Mouse (Mus musculus) gastrocnemius, adult 8-10 months (tissue): ENCODE results near the gene Borcs5. TPM values are rescaled to one million over a fixed set of nuclear protein-coding genes. Genes with fewer than 3 reads are reported as not detected.

Source experiments
- DNase-seq, 2 experiments: peaks; one replicate each; pipeline ENCODE4 v3.0.0; 2022; ENCODE audit warnings: low spot score in 2 of 2
- total RNA-seq, 4 experiments: library from RNA; stranded (reverse); gene quantifications; 2 replicates each; pipeline ENCODE4 v1.2.4; 2022

Borcs5 gene
- total RNA-seq, 4 experiments from 2014 or later: 16.8 to 18.8 (median 17.4) TPM

DNA sequence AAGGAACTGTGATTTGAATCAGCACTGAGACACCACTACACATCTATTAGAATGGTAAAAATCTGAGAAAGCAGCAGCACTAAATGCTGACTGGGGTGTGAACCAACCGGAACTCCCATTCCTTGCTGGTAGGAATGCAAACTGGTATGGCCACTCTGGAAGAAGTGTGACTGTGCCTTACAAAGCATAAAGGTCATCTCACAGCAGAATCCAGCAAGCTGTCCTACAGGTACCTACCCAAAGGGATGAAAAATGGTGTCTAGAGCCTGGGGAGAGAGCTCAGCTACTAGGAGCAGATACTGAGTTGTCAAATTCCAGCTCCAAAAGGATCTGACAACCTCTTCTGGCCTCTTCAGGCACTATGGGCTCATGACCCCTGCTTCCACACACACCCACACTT, 12.7 kb upstream of the Borcs5 start:
- DNase-seq: no peak

DNA sequence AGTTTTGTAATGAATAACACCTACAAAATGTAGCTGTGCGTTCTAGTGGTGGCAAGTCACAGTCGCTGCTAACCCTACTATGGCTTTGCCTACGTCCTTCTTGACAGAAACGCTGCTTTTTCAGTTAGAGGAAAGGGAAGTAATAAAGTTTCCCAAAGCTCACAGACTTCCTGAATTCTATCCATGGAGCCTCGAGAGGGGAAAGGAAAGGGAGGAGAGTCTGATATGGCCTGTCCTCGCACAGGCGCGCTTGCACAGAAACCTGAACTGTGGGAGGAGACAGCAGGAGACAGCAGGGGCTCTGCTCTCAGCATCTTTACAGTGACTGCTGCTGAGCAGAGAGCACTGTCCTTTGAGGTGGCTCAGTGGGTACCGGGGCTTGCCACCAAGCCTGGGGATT, 8.9 kb upstream of the Borcs5 start:
- DNase-seq: no peak

- DNase-seq: peak in 1 of 2 experiments; percentile 15
Observed at GRCm38 (mm10) chr6:134631947-134632687, 7.2 kb upstream of the Borcs5 start, which contains the start of gene Mansc1. Gene Mansc1, minus strand, starts transcription at chr6:134632488.

- DNase-seq: no peak
Observed at GRCm38 (mm10) chr6:134632756-134633155, 6.6 kb upstream of the Borcs5 start.

DNA sequence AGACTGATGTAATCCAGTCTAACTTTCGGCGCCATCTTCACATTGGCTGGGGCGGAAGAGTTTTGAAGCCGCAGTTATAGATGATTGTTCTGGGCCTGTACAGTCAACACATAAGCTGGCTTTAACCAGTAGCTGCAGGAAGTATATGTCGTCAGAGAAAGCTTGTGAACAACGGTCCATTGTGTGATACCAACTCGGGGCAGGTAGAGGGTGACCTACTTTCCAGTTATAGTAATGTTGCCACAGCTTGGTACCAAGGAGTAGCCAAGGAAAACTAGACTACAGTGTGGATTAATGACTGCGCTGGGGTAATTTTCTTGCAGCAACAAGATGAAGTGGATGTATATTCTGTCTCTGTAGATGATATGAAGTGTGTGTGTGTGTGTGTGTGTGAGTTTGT, 5.8 kb upstream of the Borcs5 start:
- no peak for DNase-seq

- no peak for DNase-seq
Observed at GRCm38 (mm10) chr6:134636476-134636875, 2.8 kb upstream of the Borcs5 start.

GRCm38 (mm10) chr6:134639900-134640299, 590 bp downstream of the Borcs5 start:
- no peak for DNase-seq

DNA sequence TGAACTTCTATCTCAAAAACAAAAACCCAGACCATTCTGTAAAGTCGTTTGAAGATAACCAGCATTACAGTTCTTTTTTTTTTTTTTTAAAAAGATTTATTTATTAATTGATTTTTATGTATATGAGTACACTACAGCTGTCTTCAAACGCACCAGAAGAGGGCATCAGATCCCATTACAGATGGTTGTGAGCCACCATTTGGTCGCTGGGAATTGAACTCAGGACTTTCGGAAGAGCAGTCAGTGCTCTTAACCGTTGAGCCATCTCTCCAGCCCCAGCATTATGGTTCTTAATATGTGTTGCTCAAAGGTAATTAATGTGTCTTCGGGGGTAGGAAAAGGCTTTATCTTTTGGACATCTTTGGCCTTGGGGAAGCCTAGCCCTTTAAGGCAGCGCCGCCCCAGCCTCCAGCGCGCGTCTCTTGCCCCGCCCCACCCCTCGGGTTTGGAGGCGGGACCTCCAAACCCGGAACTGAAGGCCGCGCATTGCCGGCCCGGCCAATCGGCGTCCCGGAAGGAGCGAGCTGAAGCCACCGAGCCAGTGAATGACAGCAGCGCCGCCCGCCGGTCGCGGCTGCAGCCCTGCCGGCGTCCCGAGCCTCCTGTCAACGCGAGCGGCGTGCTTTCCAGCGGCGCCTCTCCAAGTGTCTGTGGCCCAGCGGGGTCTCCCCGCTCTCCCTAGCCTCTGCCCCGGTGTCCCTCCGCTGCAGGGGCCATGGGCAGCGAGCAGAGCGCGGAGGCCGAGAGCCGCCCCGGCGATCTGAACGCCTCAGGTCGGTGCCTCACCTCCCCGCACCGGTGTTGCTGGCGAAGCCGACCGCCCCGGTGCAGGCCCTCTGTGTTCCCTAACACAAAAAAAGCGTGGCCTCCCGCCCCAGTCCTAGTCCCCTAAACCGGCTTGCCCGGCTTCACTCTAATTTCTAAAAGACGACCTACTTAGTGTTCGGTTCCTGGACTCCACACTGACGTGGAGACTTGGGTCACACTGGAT, 1.5 kb downstream of the Borcs5 start:
- peak; percentile 88 to 91 for DNase-seq

DNA sequence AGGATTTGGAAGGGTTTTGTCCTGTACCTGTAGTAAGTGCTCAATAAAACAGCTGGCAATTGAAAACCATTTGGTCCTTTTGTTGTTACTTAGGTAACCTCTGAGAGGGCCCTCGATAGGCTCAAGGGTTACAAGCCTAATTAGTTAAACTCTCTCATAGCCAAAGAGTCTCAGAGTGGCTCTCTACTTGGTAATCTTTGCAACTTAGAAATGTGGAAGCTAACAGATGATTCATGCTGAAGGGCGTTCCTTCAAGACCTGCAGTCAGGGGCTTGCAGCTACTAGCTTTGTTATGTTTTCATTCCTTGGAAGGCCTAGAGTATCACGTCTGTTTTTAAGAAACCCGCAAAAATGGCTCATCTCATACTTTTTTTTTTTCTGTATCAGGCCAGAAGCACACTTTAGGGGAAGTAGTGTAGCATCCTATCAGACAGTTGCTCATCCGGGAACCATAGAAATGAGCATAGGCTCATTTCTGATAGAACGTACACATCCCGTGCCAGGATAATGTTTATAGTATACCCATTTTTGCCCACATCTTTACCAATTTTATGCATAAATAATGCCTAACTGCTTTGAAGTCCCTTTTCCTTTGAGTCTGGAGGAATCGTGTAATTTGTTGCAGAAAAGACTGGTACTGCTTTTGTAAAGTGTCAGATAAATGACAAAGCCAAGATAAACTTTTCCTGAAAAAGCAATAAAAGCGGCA, 2.6 kb downstream of the Borcs5 start:
- no peak for DNase-seq

DNA sequence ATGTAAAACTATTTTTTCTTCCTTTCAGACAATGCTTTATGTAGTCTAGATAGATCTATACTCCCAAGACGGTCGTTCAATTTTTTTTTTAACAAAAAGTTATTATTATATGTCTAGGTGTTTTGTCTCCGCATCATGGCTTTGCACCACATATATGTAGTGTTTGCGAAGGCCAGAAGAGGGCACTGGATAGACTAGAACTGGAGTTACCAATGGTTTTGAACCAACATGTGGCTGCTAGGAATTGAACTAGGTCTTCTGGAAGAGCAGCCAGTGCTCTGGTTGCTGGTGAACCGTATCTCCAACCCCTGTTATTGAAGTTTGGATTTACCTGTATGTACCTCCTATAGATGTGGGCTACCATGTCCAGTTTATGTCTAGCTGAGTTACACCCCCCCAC, 4.0 kb downstream of the Borcs5 start:
- no peak for DNase-seq

DNA sequence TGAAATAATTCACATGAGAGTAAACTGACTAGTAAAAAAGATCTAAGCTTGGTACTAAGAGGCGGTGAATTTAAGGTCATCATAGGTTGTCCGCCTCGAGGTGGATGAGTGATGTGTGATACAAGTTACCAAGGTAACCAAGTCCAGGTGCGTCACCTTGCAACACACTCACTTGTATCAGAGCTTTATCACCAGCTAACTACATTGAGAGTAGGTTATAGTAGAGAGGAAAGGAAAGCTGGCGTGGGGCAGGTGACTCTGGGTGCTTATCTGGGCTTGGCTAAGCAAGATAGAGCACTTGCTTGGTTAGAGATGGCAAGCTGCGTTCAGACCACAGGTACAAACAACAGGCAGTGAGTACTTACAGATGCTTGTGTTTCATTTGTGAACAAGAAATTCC, 7.5 kb downstream of the Borcs5 start:
- no peak for DNase-seq

GRCm38 (mm10) chr6:134647621-134648020, 8.3 kb downstream of the Borcs5 start:
- DNase-seq: no peak

GRCm38 (mm10) chr6:134648356-134648755, 9.0 kb downstream of the Borcs5 start:
- DNase-seq: no peak

- DNase-seq: no peak
Observed at GRCm38 (mm10) chr6:134656527-134656926, 17.2 kb downstream of the Borcs5 start.

DNA sequence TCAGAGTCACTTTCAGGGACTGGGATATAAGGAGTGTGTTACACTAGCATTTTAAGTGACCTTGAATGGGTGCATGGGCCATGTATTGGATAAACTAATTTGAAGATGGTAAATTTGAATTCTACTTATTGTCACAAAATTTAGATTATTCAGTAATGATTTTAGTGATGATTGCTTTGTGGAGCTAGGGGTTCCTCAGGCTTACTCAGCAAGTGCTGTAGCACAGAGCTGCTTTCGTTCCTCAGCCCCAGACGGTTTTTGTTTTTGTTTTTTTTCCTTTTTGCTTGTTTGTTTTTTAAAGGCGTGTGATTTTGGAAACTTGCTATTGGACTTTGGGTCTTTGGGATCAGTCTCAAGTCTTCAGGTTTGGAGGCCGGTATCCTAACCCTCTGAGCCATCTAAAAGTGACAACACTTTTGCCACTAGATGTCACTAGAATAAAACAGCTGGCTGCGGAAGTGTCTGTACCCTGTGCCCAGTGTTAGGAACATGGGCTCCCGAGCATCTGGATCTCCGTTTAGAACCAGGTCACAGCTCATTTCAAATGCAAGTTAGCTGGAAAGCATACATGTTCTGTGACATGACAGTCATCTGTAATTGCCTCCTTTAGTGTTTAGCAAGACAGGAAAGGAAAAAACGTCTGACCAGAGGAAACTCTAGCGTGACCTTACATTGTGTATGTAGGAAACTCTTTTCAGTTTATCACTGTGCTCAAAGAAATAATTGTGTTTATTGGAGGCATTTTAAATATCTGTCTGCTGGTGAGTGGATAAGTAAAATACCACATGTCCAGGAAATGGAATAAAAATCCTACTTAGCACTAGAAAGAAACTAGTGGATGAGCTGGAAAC, 20.0 kb downstream of the Borcs5 start:
- peak; percentile 12 for DNase-seq

DNA sequence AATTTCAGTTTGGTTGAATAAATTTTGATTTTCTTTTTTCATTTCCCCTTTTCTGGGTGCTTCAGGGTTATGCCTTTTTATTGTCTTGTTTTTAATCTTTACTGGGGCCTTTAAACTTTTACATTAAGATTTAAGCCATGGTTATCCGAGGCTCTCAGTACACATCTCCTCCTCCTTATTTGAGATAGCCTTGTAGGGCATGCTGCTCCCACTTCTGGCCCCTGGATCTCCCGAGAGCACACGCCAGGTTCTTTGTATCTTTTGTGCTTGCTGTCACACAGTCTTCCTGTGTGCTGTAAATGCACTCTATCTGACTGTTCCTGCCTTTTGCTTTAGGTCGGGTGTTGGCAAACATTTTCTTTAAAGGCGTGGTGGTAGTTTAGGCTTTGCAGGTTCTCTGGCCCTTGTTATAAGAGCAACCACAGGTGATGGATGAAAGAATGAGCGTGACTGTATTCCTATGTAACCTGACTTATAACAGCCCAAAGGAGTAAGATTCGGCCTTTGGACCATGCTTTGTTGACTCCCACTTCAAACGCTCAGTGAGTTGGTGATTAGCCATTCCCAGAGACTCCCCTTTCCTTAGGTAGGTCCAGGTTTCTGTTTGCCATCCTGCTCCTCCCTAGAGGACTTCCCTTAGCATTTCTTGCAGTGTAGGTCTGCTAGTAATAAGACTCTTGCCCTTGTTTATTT, 21.6 kb downstream of the Borcs5 start:
- no peak for DNase-seq

DNA sequence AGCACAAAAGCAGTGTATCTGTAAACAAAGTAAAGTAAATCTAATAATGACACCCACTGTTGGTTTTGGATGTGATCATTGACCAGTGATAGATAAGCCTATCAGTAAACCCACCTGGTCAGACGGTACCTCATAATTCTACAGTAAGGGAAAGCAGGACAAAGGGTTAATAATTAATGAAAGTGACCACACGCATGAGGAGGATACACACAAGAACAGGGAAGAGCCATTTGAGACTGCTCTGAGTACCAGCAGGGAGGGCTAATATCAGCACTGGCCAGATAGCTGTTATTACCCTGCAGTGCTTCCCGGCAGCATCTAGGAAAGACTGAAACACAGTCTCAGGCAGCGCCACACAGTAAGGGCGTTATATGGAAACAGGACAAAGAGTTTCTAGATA, 25.3 kb downstream of the Borcs5 start:
- DNase-seq: no peak

- no peak for DNase-seq
Observed at GRCm38 (mm10) chr6:134665817-134666216, 26.5 kb downstream of the Borcs5 start.

- DNase-seq: no peak
Observed at GRCm38 (mm10) chr6:134668519-134668918, 29.2 kb downstream of the Borcs5 start.
